ENCODE assay signal across 1 mouse cellular context in genomic region chr9:106675480-106675879, GRCm38 (mm10).
TF ChIP-seq lines count a peak whose summit lies in the region.

No protein-coding gene starts in this region.

TF ChIP-seq in CH12.LX, 34 proteins besides CTCF, POLR2A, EP300 and RAD21 (continued from another document):
- TF ChIP-seq NELFE (IDR thresholded peaks at IDR 0.05; ENCODE audit: low read depth, low read length), result no peak; the same call in 1 of the 2 replicates
